Mouse (Mus musculus) E14TG2a.4 (cell line): ENCODE results near the gene Podnl1.

Experiments used
- H3K27me3 ChIP-seq: 2 replicates; pipeline ENCODE4 v1.6.1; 2014; ENCODE audit warnings: low read length, control low read depth; ENCODE audit not compliant: insufficient read depth
- H3K36me3 ChIP-seq: 2 replicates; pipeline ENCODE4 v1.6.1; 2014; ENCODE audit warnings: low read length, control low read depth; ENCODE audit not compliant: insufficient read depth
- H3K4me1 ChIP-seq: replicated peaks from 2 replicates; pipeline ENCODE4 v1.6.1; 2014; ENCODE audit warnings: low read depth, low read length, control low read depth
- H3K4me3 ChIP-seq: replicated peaks from 2 replicates; pipeline ENCODE4 v1.5.1; 2014; ENCODE audit warnings: mild to moderate bottlenecking, low read length
- H3K9me3 ChIP-seq: 2 replicates; pipeline ENCODE4 v1.6.1; 2014; ENCODE audit warnings: low read length, control low read depth
- CTCF ChIP-seq: conservative IDR thresholded peaks from 2 replicates; pipeline ENCODE4 v1.5.1; 2014; ENCODE audit warnings: low read length
- NANOG ChIP-seq: IDR thresholded peaks from 2 replicates; pipeline ENCODE4 v1.6.1; 2014; ENCODE audit warnings: borderline replicate concordance, low read length, mixed read lengths
- POU5F1 ChIP-seq: IDR thresholded peaks from 2 replicates; pipeline ENCODE4 v1.6.1; 2014; ENCODE audit warnings: low read length, borderline replicate concordance

Gene Podnl1

DNA sequence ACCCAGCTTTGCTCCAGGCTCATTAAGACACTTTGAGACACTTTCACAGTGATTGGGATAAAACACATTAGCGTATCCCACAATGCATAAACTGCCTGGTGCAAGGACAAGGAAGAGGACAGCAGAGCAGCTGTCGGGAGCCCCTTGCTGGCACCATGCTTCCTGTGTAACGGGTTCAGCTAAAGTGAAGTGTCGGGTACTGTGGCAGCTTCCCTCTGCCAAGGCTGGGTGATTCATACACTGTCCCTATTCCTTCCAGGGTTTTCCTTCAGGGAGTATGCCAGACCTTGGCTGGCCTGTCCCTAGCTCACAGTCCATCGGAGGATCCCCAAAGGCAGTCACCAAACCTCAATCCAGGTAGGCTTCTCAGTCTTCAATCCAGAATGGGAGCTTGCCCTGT lies 44.3 kb downstream of the Podnl1 start:
- Histone ChIP-seq H3K4me1 (peaks cover 56% of the 10 kb centered on the region), H3K27me3 (0 out of 2 replicates have a peak, but pooled peaks cover 7% of the 10 kb centered on the region), H3K4me3 (no peak overlapping the region), H3K9me3 (no peaks in the 10 kb centered on the region), H3K36me3 (peaks cover 93% of the 10 kb centered on the region)
- TF ChIP-seq POU5F1: no peak
- TF ChIP-seq CTCF: no peak
- no peak for TF ChIP-seq NANOG

DNA sequence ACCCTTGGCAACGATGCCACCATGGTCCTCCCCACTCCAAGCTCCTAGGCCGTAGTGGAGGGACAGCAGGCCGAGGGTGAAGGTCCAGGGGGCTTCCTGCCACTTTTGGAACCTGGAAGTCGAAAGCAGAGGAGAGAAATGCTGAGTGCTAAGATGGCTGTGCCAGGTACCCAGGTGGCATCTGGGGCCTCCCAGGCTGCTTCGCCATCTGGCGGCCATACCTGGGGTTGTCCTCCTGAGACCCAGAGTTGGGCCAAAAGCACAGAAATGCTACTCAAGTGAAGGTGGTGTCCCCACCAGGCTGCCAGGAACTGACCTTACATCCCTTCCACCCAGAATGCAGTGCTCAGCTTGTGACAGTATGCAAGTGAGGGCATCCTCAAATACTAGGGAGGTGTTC lies 48.1 kb downstream of the Podnl1 start:
- TF ChIP-seq NANOG (no peak), CTCF (no peak), POU5F1 (no peak)
- Histone ChIP-seq H3K4me1 (peaks cover 88% of the 10 kb centered on the region), H3K4me3 (no peak overlapping the region), H3K36me3 (peaks cover 78% of the 10 kb centered on the region), H3K27me3 (no peaks in the 10 kb centered on the region), H3K9me3 (no peaks in the 10 kb centered on the region)

DNA sequence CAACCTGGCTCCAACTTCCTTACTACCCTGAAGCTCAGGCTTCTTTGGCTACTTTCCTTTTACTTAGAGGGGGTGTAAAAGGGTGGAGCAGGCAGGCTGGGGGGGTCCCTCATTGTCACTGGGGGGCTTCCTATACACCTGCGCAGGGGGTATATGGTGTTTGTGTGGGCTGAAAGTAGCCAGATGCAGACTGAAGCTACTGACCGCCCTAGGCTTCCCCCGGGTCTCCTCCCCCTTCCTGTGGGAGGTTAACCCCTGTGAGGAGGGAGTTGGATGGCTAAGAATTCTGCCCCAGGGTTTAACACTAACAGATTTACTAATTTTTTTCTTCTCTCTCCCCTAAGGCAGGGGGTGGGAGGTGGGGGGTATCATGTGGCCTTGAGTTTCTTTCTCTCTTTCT lies 50.8 kb downstream of the Podnl1 start:
- H3K4me1 ChIP-seq: peaks cover 90% of the 10 kb centered on the region
- TF ChIP-seq CTCF (no peak), POU5F1 (no peak), NANOG (no peak)
- peaks cover 62% of the 10 kb centered on the region for H3K36me3 ChIP-seq
- peak overlapping the region; percentile 60 for H3K4me3 ChIP-seq
- no peaks in the 10 kb centered on the region for H3K9me3 ChIP-seq
- H3K27me3 ChIP-seq: no peaks in the 10 kb centered on the region

DNA sequence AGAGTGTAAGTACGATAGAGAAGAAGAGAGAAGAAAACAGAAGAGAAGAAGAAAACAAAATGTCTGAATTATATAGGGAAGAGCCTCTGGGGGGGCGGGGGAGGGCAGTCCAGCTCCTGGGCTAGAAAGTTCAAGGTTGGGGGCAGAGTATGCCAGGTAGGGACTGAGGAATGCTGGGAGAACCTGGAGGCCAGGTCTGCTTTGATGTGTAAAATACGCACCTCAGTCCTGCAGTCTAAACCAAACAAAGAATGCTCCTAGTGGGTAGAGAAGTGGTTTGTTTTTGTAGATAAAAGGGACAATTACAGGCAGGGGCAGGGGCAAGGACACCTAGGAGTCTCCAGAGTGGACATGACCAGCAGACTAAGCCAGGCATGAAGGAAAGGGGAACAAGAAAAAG lies 51.6 kb downstream of the Podnl1 start:
- H3K27me3 ChIP-seq: no peaks in the 10 kb centered on the region
- peaks cover 61% of the 10 kb centered on the region for H3K36me3 ChIP-seq
- peaks cover 91% of the 10 kb centered on the region for H3K4me1 ChIP-seq
- no peak for TF ChIP-seq POU5F1
- no peak for TF ChIP-seq NANOG
- TF ChIP-seq CTCF: no peak
- no peaks in the 10 kb centered on the region for H3K9me3 ChIP-seq
- H3K4me3 ChIP-seq: 0 out of 2 replicates have a peak overlapping the region, but pooled peaks have one; percentile 13

DNA sequence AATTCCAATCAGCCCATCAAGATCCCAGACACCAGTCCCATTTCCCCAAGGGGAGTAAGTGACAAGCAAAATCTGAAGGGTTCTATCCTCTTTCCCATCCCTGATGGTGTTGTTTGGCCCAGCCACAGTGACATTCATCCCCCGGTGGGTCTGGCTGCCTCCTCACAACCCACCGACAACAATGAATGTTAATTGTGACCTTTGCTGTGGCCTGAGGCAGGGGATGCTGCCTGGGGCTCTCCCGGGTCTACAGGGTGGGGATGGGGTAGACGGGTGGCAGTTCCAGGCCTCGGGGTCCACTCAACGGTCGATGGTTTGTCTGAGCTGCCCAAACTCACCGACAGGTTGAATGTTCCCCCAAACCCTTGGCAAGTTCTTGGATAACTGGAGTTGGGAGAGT lies 52.8 kb downstream of the Podnl1 start:
- no peak for TF ChIP-seq NANOG
- no peak for TF ChIP-seq CTCF
- TF ChIP-seq POU5F1: no peak
- Histone ChIP-seq H3K9me3 (no peaks in the 10 kb centered on the region), H3K27me3 (no peaks in the 10 kb centered on the region), H3K4me1 (peaks cover 89% of the 10 kb centered on the region), H3K36me3 (peaks cover 55% of the 10 kb centered on the region), H3K4me3 (peak overlapping the region; percentile 60)

DNA sequence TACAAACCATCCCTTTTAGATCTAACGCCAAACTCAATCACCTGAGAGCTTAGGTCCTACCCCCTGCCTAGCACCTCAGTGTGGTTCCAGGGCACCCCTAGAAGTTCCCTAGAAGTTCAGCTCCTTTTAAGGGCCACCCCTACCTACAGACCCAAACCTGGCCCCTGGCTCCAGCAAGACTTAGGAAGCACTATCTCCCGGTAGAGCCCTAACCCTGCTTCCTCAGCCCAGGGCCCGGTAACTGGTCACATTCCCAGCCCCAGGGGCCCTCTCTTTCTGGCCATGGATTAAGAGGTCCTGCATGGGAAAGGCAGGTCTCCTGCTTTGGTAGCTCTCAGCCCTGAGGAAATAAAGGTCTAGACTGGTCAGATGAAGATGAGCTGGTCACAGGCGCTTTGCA lies 54.2 kb downstream of the Podnl1 start:
- peaks cover 85% of the 10 kb centered on the region for H3K4me1 ChIP-seq
- H3K27me3 ChIP-seq: no peaks in the 10 kb centered on the region
- TF ChIP-seq CTCF (no peak), NANOG (no peak), POU5F1 (no peak)
- no peaks in the 10 kb centered on the region for H3K9me3 ChIP-seq
- H3K4me3 ChIP-seq: peak overlapping the region; percentile 74
- peaks cover 41% of the 10 kb centered on the region for H3K36me3 ChIP-seq

DNA sequence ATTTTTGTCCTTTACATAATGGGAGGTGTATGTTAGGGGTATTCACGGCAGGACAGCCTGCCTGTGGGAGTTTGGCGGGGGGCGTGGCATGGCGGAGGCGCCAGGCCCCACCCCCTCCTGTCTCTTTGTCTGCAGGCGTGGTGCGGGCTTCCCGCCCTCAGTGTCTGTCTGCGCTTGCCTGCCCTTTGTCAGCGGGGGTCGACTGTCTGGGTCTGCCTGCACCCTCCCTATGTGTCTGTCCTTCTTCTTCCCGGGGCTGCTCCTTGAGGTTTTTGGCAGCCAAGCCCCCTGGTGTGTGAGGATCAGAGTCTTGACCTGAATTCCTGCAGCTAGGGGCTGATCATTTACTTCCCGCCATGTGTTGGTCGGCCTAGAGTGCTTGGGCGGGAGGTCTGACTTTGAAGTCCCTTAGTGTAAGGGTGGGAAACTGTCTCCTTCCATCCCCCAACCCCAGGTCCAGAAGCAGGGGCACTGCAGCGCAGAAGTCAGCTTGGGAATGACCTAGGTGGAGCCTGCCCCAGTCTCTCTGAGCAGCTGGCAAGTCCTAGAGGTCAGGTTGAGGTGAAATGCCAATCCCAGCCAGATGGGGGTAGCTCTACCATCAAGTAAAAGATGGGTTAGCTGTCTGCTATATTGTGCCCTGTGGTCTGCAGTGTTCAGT lies 54.9 kb downstream of the Podnl1 start:
- peaks cover 34% of the 10 kb centered on the region for H3K36me3 ChIP-seq
- no peaks in the 10 kb centered on the region for H3K27me3 ChIP-seq
- no peaks in the 10 kb centered on the region for H3K9me3 ChIP-seq
- no peak for TF ChIP-seq NANOG
- no peak for TF ChIP-seq POU5F1
- no peak for TF ChIP-seq CTCF
- H3K4me3 ChIP-seq: peak overlapping the region; percentile 74
- peaks cover 82% of the 10 kb centered on the region for H3K4me1 ChIP-seq
